Mouse (Mus musculus): Measurements from ENCODE around the gene BC048507. TPM values are rescaled to one million over a fixed set of nuclear protein-coding genes. Genes with fewer than 3 reads are reported as not detected.

The BC048507 gene
- polyA plus RNA-seq (2012; rRNA removed) = 0.12 TPM in 1 of 2 replicates, not detected in the other

DNA sequence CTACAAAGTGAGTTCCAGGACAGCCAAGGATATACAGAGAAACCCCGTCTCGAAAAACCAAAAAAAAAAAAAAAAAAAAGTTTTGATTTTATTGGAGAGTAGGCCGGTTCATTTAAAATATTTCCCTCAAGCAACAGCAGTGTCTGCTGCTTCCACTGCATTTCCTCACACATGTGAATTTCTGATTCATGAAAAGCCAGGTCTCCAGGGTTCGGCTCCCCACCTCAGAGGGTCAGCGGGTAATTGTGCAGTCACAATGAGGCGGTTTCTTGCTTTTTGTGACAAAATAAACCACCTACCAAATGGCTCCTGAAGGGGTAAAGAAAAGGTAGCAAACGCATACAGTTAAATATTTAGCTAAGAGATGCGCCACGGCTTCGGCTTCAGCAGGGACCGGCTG lies at the start of gene BC048507:
BC048507 (plus strand) TSS at position 301 of the 400 bp plus-strand sequence.

DNA sequence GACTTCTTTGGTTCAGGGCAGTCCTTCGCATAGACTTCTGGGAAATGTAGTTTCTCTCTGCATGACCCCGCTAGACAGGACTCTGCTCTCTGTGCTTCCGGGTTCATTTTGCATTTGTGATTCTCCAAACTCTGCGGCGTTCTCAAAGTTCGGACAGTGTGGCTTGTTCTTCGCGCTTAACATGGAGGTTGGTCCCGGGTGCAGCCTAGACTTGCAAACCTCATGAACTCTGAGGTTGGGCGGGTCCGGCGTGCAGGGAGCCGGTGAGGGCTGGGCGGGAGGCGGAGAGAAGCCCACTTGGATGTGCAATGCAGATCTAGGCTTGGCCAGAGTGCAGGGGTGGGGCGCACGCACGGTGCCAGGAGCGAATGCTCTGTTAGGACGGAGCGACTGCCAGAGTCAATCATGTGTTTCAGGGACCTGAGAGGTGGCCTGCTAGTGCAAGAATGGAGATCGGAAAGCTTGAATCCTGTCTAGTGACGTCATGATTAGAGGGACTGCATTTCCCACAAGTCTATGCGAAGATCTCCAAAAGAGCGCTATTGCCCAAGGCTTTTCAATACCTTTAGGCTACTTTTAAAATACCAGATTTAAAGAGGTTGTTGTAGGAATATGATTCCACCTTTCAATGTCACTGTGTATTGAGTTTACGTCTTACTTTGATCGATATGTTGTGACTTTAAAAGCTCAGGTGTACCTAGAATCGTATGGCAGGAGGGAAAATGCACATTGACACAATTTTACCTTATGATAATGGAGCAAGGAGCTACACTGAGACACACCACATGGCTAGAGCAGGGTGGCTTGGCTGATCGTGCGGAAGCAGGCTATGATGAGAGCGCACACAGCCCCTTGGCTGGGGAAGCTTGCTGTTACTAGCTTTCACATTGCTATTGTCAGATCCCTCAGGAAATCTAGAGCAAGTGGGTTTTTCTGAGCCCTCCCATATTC lies 49.1 kb upstream of the BC048507 start, which contains the start of gene Zfp273:
Zfp273 (plus strand) TSS at position 31 of the 951 bp plus-strand sequence.

GRCm38 (mm10) chr13:67830911-67831336 lies 32.2 kb upstream of the BC048507 start, which contains the start of gene Gm10037:
Gene Gm10037, plus strand, starts transcription at chr13:67831106.

Other genes starting within 250 kb of the BC048507 start
- gene Gm49345, start 225.6 kb upstream of the BC048507 start, polyA plus RNA-seq (2012; rRNA removed) = 0.11 TPM in 1 of 2 replicates, not detected in the other
- gene Zfp729a, start 225.5 kb upstream of the BC048507 start, polyA plus RNA-seq (2012; rRNA removed) = 1.9 and 3.4 TPM in 2 replicates
- gene Zfp738, start 176.3 kb upstream of the BC048507 start, polyA plus RNA-seq (2012; rRNA removed) = 6.1 and 11.8 TPM in 2 replicates
- 5.8 and 10.6 TPM in 2 replicates for gene Zfp65, start 134.2 kb upstream of the BC048507 start, polyA plus RNA-seq (2012; rRNA removed)
- gene Zfp85, start 108.1 kb upstream of the BC048507 start, polyA plus RNA-seq (2012; rRNA removed) = 4.4 and 5.5 TPM in 2 replicates
- gene Zfp493, start 83.6 kb upstream of the BC048507 start, polyA plus RNA-seq (2012; rRNA removed) = 2.1 and 3.5 TPM in 2 replicates
- gene Zfp273, start 49.6 kb upstream of the BC048507 start, polyA plus RNA-seq (2012; rRNA removed) = 3.3 and 5.9 TPM in 2 replicates
- gene Gm10037, start 32.2 kb upstream of the BC048507 start, polyA plus RNA-seq (2012; rRNA removed) = 4.2 and 6.3 TPM in 2 replicates